Mouse (Mus musculus): Measurements from ENCODE around the gene Mterf1b.
"Not testable (repeated sequence)": the region's sequence is repeated elsewhere in the genome, so short reads cannot be mapped to it uniquely, and the experiment has no call there.

The Mterf1b gene

GRCm38 (mm10) chr5:4191671-4192480 lies at the start of gene Mterf1b:
Gene Mterf1b, plus strand, starts transcription at chr5:4192367.
- DNase-seq (ENCODE audit: extremely low spot score), result peak; percentile 17

- not testable (repeated sequence) for DNase-seq (ENCODE audit: extremely low spot score)
Measured at GRCm38 (mm10) chr5:4159418-4160071, 32.6 kb upstream of the Mterf1b start.

- DNase-seq (ENCODE audit: extremely low spot score), result no peak
Measured at GRCm38 (mm10) chr5:4161554-4161953, 30.6 kb upstream of the Mterf1b start.

- no peak for DNase-seq (ENCODE audit: extremely low spot score)
Measured at GRCm38 (mm10) chr5:4162461-4162860, 29.7 kb upstream of the Mterf1b start.

GRCm38 (mm10) chr5:4167813-4168529 lies 24.2 kb upstream of the Mterf1b start:
- DNase-seq (ENCODE audit: extremely low spot score), result not testable (repeated sequence)

GRCm38 (mm10) chr5:4168530-4168926 lies 23.6 kb upstream of the Mterf1b start:
- DNase-seq (ENCODE audit: extremely low spot score), result not testable (repeated sequence)

- not testable (repeated sequence) for DNase-seq (ENCODE audit: extremely low spot score)
Measured at GRCm38 (mm10) chr5:4176421-4176820, 15.7 kb upstream of the Mterf1b start.

- no peak for DNase-seq (ENCODE audit: extremely low spot score)
Measured at GRCm38 (mm10) chr5:4179364-4179763, 12.8 kb upstream of the Mterf1b start.

GRCm38 (mm10) chr5:4186815-4187214 lies 5.4 kb upstream of the Mterf1b start:
- no peak for DNase-seq (ENCODE audit: extremely low spot score)

GRCm38 (mm10) chr5:4192481-4193246 lies 497 bp downstream of the Mterf1b start:
- not testable (repeated sequence) for DNase-seq (ENCODE audit: extremely low spot score)

GRCm38 (mm10) chr5:4193247-4193628 lies 1.1 kb downstream of the Mterf1b start:
- DNase-seq (ENCODE audit: extremely low spot score), result no peak

- DNase-seq (ENCODE audit: extremely low spot score), result no peak
Measured at GRCm38 (mm10) chr5:4194166-4194565, 2.0 kb downstream of the Mterf1b start.

GRCm38 (mm10) chr5:4195086-4195485 lies 2.9 kb downstream of the Mterf1b start:
- no peak for DNase-seq (ENCODE audit: extremely low spot score)

GRCm38 (mm10) chr5:4201368-4201767 lies 9.2 kb downstream of the Mterf1b start:
- peak; percentile 15 for DNase-seq (ENCODE audit: extremely low spot score)

GRCm38 (mm10) chr5:4202276-4202810 lies 10.2 kb downstream of the Mterf1b start:
- DNase-seq (ENCODE audit: extremely low spot score), result not testable (repeated sequence)

GRCm38 (mm10) chr5:4210082-4210481 lies 17.9 kb downstream of the Mterf1b start:
- not testable (repeated sequence) for DNase-seq (ENCODE audit: extremely low spot score)

GRCm38 (mm10) chr5:4221309-4221708 lies 29.1 kb downstream of the Mterf1b start:
- DNase-seq (ENCODE audit: extremely low spot score), result no peak

- DNase-seq (ENCODE audit: extremely low spot score), result no peak
Measured at GRCm38 (mm10) chr5:4221981-4222623, 29.9 kb downstream of the Mterf1b start.

GRCm38 (mm10) chr5:4232163-4232562 lies 40.0 kb downstream of the Mterf1b start:
- no peak for DNase-seq (ENCODE audit: extremely low spot score)

GRCm38 (mm10) chr5:4234505-4234904 lies 42.3 kb downstream of the Mterf1b start:
- no peak for DNase-seq (ENCODE audit: extremely low spot score)

GRCm38 (mm10) chr5:4240120-4240519 lies 48.0 kb downstream of the Mterf1b start:
- DNase-seq (ENCODE audit: extremely low spot score), result no peak
